Mouse (Mus musculus): ENCODE measurements around the gene Nr1d2.
"Not testable (repeated sequence)": the region's sequence is repeated elsewhere in the genome, so short reads cannot be mapped to it uniquely, and the experiment has no call there.

Gene Nr1d2

GRCm38 (mm10) chr14:18238750-18239731, at the start of gene Nr1d2:
Gene Nr1d2 (minus strand): TSS chr14:18239127.
- peak; percentile 100 for DNase-seq (ENCODE audit: low spot score)

DNA sequence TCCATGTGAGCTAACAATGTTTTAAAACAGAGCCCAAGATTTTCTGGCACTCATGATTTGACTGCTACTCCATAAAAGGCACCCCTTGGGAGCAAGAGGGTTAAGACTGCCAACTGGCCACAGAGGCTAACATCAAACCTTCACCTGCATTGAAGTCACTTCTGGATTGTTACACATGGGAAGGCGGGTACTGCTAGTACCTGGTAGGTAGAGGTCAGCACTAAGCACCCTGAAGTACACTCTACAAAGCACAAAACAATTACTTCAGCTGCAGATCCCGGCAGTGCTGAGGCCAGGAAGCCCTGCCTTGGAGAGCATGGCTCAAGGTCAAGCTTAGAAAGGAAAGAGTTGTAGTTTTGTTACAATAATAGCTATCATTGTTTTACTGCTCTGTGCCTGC, 48.5 kb upstream of the Nr1d2 start:
- no peak for DNase-seq (ENCODE audit: low spot score)

- DNase-seq (ENCODE audit: low spot score) = no peak
Measured at GRCm38 (mm10) chr14:18286441-18286840, 47.5 kb upstream of the Nr1d2 start.

DNA sequence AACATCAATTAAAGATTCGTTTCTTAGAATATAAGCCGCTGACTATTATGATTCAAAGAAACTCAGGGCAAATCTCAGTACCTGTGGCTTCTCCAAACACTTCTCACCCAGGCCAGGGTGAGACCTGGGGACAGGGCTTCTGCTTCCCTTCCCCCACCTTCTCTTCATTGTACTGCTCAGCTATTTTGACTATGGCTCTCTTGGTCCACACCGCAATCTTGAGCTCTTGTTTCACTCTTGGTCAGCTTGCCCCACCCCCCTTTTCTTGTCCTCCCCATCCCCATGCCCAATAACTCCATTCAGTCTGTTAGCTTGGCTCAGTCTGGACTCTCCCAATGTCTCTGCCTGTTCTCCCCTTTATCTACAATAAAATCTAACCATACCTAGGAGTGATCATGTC, 46.5 kb upstream of the Nr1d2 start:
- no peak for DNase-seq (ENCODE audit: low spot score)

DNA sequence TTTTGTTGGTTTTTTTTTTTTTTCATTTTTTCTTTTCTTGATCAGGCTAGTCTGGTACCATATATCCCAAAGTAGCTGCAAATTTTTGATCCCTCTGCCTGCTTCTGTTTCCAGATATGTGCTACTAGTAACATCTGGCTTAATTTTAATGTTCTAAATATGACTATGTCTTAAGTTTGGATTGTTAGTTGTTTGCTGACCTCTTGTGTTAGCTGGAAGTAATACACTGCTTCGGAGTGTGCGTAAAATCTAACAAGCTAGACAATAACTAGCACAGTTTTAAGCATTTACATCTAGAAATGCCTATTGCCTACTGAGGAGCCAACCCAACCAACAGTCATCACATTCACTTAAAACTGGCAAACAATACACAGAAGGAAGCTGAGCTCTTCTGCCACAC, 45.7 kb upstream of the Nr1d2 start:
- DNase-seq (ENCODE audit: low spot score) = no peak

DNA sequence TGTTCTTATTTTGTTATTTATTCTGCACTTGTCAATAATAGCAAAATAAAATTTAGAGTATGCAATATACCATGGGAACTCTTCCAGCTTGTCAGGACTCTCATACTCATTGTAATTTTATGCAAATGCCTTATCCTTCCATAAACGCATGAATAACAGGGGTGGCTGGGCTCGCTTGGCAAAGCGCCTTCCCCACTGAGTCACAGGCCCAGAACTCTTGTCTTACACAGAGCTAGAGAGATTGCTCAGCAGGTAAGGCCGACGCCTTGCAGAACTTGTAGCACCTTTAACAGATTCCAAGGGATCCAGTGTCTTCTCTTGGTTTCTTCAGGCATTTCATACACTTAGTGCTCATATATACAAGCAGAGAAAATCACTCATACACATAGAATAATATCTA, 41.4 kb upstream of the Nr1d2 start:
- no peak for DNase-seq (ENCODE audit: low spot score)

- DNase-seq (ENCODE audit: low spot score) = no peak
Measured at GRCm38 (mm10) chr14:18274526-18274925, 35.6 kb upstream of the Nr1d2 start.

- DNase-seq (ENCODE audit: low spot score) = no peak
Measured at GRCm38 (mm10) chr14:18271666-18272065, 32.7 kb upstream of the Nr1d2 start.

DNA sequence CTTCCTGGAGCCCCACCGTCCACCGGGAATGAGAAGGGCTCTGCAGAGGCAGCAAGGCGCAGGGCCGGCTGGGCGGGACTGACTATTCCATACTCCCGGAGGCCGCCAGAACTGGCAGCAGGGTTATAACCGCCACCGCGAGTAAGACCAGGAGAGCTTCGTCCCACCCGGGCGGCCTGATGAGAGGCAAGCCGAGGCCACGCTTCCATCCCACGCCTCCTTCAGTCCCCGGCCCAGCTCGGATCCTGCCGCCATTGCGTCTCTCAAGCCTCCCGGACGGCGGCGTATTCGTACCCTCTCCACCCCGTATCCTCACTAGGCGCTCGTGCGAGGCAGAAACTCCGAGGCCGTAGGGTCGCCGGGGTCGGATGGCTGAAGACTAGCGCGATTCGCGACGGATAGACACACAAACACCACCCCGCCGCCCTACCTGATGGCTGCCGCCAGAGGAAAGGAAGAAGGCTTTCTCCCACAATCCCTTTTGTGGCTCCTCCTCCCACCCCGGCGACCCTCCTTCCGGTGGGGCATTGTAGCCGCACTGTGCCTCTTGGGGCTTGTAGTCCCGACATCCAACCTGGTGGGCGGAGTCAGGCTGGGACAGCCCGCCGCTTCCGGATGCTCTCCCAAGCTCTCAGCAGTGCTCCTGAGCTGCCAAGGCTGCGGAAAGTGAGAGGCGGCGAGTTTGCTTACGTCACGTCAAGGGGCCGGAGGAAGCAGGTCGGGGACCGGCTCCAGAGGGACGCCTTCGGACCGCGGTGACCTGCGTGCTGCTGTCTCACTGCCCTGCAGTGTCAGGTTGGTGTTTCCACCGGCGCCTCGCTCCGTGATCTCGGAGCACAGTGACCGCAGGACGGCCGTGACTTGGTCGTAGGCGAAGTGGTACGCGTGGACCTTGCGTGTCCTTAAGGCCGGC, 31.9 kb upstream of the Nr1d2 start, which contains the start of the genes Nkiras1 and Rpl15:
TSS of gene Nkiras1 (plus strand) at position 608 of the 913 bp plus-strand sequence.
TSS of gene Rpl15 (minus strand) at position 863 of the 913 bp plus-strand sequence.
- peak; percentile 100 for DNase-seq (ENCODE audit: low spot score)

GRCm38 (mm10) chr14:18269947-18270528, 31.1 kb upstream of the Nr1d2 start:
- not testable (repeated sequence) for DNase-seq (ENCODE audit: low spot score)

DNA sequence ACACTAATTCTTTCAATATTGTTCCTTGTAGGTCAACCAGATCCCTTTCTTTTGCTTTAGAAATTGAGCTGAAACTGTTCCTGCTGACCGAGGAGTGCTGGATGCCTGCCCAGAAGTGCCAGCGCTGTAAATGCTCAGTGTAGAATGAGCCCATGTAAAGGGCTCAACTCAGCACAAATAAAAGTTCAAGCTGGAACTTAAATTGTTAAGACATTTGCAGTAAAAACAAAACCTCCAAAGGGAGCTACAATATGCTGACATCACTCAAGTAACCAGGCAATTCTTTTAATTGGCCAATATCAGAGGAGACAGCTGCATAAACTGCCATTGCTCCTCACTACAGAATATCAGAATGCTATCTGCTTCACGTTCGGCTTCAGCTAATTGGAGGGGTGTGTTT, 24.5 kb upstream of the Nr1d2 start:
- no peak for DNase-seq (ENCODE audit: low spot score)

GRCm38 (mm10) chr14:18261203-18261602, 22.3 kb upstream of the Nr1d2 start:
- no peak for DNase-seq (ENCODE audit: low spot score)

DNA sequence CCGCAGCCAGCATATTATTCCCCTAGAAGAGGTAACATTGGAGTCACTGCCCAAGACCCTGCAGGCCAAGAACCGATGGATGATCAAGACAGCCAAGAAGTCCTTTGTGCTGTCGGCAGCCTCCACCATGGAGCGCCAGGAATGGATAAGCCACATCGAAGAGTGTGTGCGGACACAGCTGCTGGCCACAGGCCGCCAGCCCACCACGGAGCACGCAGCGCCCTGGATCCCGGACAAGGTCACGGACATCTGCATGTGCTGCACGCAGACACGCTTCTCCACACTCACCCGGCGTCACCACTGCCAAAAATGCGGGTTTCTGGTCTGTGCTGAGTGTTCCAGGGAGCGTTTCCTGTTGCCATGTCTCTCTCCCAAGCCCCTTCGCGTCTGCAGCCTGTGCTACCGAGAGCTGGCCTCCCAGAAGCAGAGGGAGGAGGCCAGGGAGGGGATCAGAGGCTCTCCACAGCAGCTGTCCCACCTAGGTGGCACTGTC, 3.8 kb upstream of the Nr1d2 start:
- no peak for DNase-seq (ENCODE audit: low spot score)

DNA sequence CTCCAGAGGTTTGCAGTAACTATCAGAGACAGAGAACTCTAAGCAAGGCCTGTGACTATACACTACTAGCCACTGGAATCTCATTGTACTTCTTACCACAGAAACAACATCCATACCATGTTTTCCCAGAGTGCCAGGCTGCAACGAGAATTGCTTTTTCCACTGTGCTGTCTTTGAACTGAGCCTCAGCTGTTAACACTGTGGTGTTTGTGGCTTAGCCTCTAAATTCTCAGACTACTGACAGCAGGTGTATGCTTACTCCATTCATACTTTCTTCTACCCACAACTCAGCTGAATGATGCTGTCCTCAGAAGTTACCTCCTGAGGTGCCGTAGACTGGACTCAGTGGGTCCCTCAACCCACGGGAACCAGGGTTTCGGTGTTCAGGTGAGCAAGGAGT, 2.9 kb upstream of the Nr1d2 start:
- no peak for DNase-seq (ENCODE audit: low spot score)

DNA sequence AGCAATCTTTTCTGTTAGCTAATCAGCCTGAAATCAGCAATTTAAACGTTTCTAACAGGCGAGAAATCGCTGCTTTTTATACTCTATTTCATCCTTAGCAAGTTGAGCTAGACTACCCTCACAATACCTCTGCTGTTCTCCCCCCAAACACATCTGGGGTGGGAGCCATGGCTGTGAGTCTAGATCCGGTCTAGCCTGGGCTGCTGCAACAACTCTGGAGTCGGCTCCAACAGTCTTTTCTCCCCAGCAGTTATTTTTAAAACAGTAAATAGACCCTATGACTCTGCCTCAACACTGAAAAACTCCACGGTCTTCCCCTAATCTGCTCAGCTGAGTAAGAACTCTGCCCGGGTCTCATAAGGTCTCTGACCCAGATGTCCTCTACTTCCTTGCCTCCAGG, 1.2 kb upstream of the Nr1d2 start:
- no peak for DNase-seq (ENCODE audit: low spot score)

DNA sequence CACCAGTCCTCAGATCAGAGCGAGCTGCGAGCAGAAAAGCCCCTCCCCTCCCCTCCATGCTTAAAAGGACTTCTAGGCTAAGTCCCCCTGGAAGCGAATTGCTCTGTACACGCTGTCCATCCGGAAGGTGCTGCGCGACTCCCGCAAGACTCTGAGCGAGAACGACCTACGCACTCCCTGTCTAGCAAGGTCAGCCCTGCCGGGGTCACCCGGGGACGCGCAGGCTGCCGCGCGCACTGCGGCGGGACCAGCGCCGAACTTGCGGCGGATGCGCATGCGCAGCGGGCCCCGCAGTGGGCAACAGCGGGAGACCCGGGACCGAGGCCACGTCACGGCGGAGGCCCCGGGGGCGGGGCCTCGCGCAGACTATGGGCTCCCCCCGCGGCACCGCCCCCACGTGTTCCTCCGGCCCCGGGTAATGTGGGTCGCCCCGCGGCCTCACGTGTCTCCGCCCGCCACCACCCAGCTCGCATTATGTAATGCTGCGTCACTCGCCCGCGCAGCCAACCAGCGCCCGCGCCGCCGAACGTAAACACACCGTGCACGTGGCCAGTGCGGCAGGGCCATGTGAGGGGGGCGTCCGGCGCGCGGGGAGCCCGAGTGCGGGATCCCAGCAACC, 687 bp downstream of the Nr1d2 start:
- peak; percentile 98 for DNase-seq (ENCODE audit: low spot score)

DNA sequence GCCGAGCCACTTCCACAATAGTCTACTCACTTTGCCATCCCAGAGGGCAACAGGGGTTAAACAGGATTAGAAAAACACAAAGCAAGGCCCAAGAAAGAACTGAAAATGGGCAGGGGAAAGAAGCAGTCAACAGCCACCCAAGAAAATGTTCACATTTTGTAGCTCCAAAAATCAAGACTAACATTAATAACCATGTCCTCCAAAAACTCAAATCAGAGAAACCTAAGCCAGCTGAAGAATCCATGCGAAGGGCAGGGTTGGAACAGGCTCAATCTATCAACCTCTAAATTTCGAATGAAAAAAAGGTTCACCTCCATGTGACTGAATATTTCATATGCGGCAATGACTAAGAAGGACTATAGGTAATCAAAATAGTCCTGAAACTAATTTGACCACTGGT, 1.5 kb downstream of the Nr1d2 start:
- DNase-seq (ENCODE audit: low spot score) = no peak

DNA sequence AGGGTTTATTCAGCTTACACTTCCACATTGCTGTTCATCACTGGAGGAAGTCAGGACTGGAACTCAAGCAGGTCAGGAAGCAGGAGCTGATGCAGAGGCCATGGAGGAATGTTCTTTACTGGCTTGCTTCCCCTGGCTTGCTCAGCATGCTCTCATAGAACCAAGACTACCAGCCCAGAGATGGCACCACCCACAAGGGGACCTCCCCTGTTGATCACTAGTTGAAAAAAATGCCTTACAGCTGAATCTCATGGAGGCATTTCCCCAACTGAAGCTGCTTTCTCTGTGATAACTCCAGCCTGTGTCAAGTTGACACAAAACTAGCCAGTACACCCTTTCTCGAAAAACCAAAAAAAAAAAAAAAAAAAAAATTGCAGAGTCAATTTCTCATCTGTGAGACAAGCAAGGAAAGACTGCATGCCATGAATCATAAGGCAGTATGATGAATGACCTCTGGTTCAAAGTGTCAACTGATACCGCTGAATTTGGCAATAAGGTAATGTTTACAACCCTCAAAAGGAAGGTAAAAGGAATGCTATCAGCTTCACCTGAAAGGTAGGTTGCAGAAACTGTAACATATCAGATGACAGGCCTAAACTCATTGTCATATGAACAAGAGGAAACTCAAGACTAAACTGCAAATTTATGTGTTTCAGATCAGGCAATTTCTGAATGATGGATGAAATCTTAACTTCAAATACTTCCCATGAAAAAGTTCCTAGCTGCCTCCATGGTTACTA, 2.3 kb downstream of the Nr1d2 start:
- DNase-seq (ENCODE audit: low spot score) = not testable (repeated sequence)

- no peak for DNase-seq (ENCODE audit: low spot score)
Measured at GRCm38 (mm10) chr14:18233981-18234960, 4.7 kb downstream of the Nr1d2 start.

DNA sequence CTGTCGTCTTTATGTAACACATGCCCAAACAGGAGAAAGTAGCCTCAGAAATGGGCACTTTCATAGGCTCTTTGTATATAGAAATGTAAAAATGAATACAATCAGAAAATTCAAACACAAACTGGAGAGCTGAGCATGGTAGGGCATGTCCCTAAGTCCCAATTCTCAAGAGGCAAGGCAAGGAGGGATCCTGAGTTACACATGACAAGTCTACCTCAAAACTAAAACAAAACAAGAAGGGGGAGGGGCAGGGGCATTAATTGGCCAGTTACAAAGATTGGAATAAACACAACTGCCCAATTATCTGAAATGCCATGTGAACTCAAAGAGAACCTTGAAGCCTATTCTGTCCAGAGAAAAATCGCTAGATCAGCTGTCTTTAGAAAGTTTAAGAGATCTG, 5.9 kb downstream of the Nr1d2 start:
- no peak for DNase-seq (ENCODE audit: low spot score)

All from ovary, adult 18-20 months (tissue).